Mouse (Mus musculus): ENCODE data around the gene Olfr715.
"Not testable (repeated sequence)": the region's sequence is repeated elsewhere in the genome, so short reads cannot be mapped to it uniquely, and the experiment has no call there.

Olfr715 gene

GRCm38 (mm10) chr7:107130983-107131382, at the start of gene Olfr715:
Gene Olfr715, minus strand, starts transcription at chr7:107131083.
- DNase-seq (ENCODE audit: low read depth, low spot score) = not testable (repeated sequence)

- DNase-seq (ENCODE audit: low read depth, low spot score) = no peak
Measured at GRCm38 (mm10) chr7:107180406-107180805, 49.5 kb upstream of the Olfr715 start.

DNA sequence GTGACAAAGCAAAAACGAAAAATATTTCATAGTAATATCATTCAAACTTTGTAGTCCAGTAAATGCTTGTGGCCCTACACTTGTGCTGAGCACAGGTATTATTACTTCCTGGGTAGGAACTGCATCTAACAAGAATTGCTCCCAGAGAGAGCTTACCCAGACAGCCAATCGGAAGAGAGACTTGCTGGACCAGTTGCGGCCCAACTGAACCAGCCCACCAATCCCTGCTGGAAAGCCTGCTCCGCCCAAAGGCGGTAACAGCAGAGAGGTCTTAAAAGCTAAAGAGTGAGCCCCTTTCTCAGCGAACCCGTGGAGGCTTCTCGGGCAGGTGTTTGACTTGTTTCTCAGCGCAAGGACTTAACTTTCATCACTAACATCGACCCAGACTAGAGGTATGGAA, 35.8 kb upstream of the Olfr715 start, which contains the start of gene Nlrp14:
Gene Nlrp14 (plus strand): TSS at position 301 of the 400 bp plus-strand sequence.
- DNase-seq (ENCODE audit: low read depth, low spot score) = no peak

DNA sequence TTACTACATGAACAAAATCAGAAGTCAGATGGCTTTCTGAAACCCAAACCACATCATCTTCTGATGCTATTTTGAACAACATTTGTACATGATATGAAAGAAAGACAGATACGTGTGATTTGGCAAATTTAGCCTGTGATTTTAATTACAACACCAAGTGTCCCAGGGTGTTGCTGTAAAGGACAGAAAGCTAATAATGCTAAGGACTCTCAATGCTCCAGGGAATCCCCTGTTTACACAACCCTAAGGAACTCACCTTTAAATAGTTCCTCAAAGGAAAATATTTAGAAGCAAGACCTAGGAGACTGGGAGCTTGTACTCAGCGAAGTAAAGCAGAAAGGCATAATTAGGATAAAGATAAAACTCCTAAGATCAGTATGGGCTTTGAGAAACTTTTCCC, 7.1 kb upstream of the Olfr715 start, which contains the start of gene Olfr716:
Gene Olfr716 (plus strand): TSS at position 301 of the 400 bp plus-strand sequence.
- not testable (repeated sequence) for DNase-seq (ENCODE audit: low read depth, low spot score)

GRCm38 (mm10) chr7:107110269-107110668, 20.6 kb downstream of the Olfr715 start, which contains the start of gene Olfr715b:
Gene Olfr715b, minus strand, starts transcription at chr7:107110369.
- not testable (repeated sequence) for DNase-seq (ENCODE audit: low read depth, low spot score)

DNA sequence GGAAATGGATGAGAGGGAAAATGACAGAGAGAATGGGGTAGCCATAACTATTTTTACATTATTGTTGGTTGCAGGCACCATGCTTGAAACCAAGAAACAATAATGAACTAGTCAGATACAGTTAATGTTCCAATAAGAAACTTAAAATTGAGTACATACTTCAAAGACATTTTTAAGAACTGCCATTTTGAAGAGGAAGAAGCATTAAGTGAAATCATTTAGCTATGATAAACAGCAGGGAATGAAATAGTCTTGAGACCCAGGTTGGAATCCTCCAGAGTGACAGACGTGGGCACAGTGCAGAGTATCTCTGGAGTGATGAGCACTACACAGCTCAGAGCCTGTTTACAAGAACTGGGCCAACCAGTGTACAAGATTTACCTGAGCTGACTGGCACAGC, 38.0 kb downstream of the Olfr715 start, which contains the start of gene Olfr17:
Gene Olfr17 (plus strand): TSS at position 301 of the 400 bp plus-strand sequence.
- DNase-seq (ENCODE audit: low read depth, low spot score) = no peak

Measured in c-Kit-negative CD71-positive TER-119-positive erythroid progenitor cells, embryonic 14.5 days (primary cell).